Comparison of ENCODE assay signal across 32 mouse cellular contexts in the genomic region with DNA sequence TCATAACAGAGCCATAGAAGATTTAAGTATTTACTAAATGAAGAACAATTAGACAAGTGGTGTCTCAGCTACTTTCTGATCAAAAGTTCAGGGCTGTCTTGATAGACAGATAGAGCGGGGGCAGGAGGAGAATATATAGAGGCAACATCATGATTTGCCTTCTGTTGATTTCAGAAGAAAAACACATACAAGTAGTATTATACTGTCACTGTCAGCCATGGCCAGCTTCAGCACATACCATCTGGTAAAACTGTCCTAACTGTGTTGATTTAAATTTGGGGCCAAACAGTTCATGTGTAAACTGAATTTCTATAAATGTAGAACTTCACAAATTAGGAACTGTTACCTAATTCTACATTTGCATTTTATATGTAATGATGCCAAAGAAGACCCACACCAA.
"Had no signal": no experiment of that assay in that cellular context is flagged by ENCODE, and none has a peak within 500 bp of the region (broad histone marks: within the 10 kb centered on the region; RNA-seq: fewer than 3 reads in every experiment).

No protein-coding gene starts in this region.

- ATAC-seq: hindbrain, embryonic 16.5 days; hindbrain, postnatal 0 days; inflammation-experienced regulatory T-cells, adult 6 months; intestine, embryonic 15.5 days; intestine, embryonic 16.5 days; intestine, postnatal 0 days had no signal

- H3K9me3 ChIP-seq: heart, embryonic 15.5 days; hindbrain, embryonic 10.5 days; hindbrain, embryonic 12.5 days; hindbrain, embryonic 13.5 days; hindbrain, embryonic 15.5 days; intestine, embryonic 15.5 days; kidney, embryonic 15.5 days had no signal

- H3K27ac ChIP-seq: heart, embryonic 15.5 days; hindbrain, embryonic 10.5 days; hindbrain, embryonic 12.5 days; hindbrain, embryonic 13.5 days; hindbrain, embryonic 14.5 days; hindbrain, embryonic 15.5 days; hindbrain, postnatal 0 days; intestine, embryonic 15.5 days; kidney, embryonic 15.5 days; kidney, postnatal 0 days; layer of hippocampus, adult 2 months; left cerebral cortex, adult 2 months had no signal

- H3K4me1 ChIP-seq: heart, embryonic 15.5 days; hindbrain, embryonic 10.5 days; hindbrain, embryonic 12.5 days; hindbrain, embryonic 13.5 days; hindbrain, embryonic 15.5 days; intestine, embryonic 15.5 days; kidney, embryonic 15.5 days had no signal

- H3K4me2 ChIP-seq: heart, embryonic 15.5 days; hindbrain, embryonic 12.5 days; hindbrain, embryonic 13.5 days; hindbrain, embryonic 14.5 days; hindbrain, embryonic 15.5 days; intestine, embryonic 15.5 days; kidney, embryonic 15.5 days had no signal

- DNase-seq: heart, postnatal 10 days; heart, postnatal 14 days; heart, postnatal 36 days; heart, postnatal 4 days; kidney, adult 11 months; kidney, adult 18-20 months; kidney, adult 2 months; kidney, adult 8-10 months; kidney, adult 9 months; kidney, postnatal 10 days; kidney, postnatal 14 days; kidney, postnatal 25 days; kidney, postnatal 36 days; kidney, postnatal 4 days; layer of hippocampus, adult 9-11 months; layer of hippocampus, postnatal 36 days had no signal

- H3K27me3 ChIP-seq: heart, embryonic 15.5 days; hindbrain, embryonic 12.5 days; hindbrain, embryonic 13.5 days; hindbrain, embryonic 15.5 days; intestine, embryonic 15.5 days; kidney, embryonic 15.5 days had no signal

- H3K9ac ChIP-seq: heart, embryonic 15.5 days; hindbrain, embryonic 12.5 days; hindbrain, embryonic 13.5 days; hindbrain, embryonic 14.5 days; hindbrain, embryonic 15.5 days; intestine, embryonic 15.5 days; kidney, embryonic 15.5 days had no signal

- H3K4me3 ChIP-seq: heart, embryonic 15.5 days; hindbrain, embryonic 10.5 days; hindbrain, embryonic 12.5 days; hindbrain, embryonic 13.5 days; hindbrain, embryonic 15.5 days; intestine, embryonic 15.5 days; kidney, embryonic 15.5 days; layer of hippocampus, adult 2 months; left cerebral cortex, adult 2 months had no signal

- H3K36me3 ChIP-seq: intestine, embryonic 15.5 days had no signal
